Mouse (Mus musculus) stomach, postnatal 0 days (tissue): ENCODE results near the gene Pcbp1.

Source experiments
- CTCF ChIP-seq: IDR thresholded peaks from 2 replicates; pipeline ENCODE4 v1.5.1; 2016; ENCODE audit warnings: antibody characterized with exemption, low read depth, mild to moderate bottlenecking, moderate library complexity
- EP300 ChIP-seq: optimal IDR thresholded peaks from 2 replicates; pipeline ENCODE3; 2016; ENCODE audit warnings: antibody characterized with exemption

- TF ChIP-seq EP300, result no peak
- TF ChIP-seq CTCF, result no peak
These were observed 44.2 kb downstream of the Pcbp1 start for GRCm38 (mm10) chr6:86481871-86482270.
